Mouse (Mus musculus): ENCODE measurements at regions not wholly inside any gene's neighbourhood (a gene's known extent, or its start where the extent isn't known, plus 50 kb on each side); places are given as distances from the start of the nearest gene placed in this dataset.
A peak's percentile ranks its signal among the peaks of the same experiment; 100 is the strongest.

GRCm38 (mm10) chr13:90310482-90310881 is 221.1 kb upstream of the Xrcc4 start:
- H3K4me1 ChIP-seq (replicated peaks; ENCODE audit: control insufficient read depth, insufficient read depth, low read length): no peaks in the 10 kb centered on the region
- no peak for ATAC-seq (ENCODE audit: low FRiP score)

GRCm38 (mm10) chr13:90300481-90300880 is 211.1 kb upstream of the Xrcc4 start:
- ATAC-seq (ENCODE audit: low FRiP score) (no peak), DNase-seq (ENCODE audit: low spot score) (no peak)
- Histone ChIP-seq H3K9ac (ENCODE audit: low read depth, low read length) (no peak overlapping the region), H3K4me3 (ENCODE audit: low read depth, low read length) (no peak overlapping the region), H3K4me1 (replicated peaks; ENCODE audit: control insufficient read depth, insufficient read depth, low read length) (no peaks in the 10 kb centered on the region), H3K36me3 (ENCODE audit: control insufficient read depth, insufficient read depth, low read length) (no peaks in the 10 kb centered on the region), H3K27me3 (ENCODE audit: control insufficient read depth, insufficient read depth, low read length) (no peaks in the 10 kb centered on the region), H3K9me3 (ENCODE audit: control insufficient read depth, low read length) (no peaks in the 10 kb centered on the region), H3K4me2 (replicated peaks; ENCODE audit: low read depth, low read length) (no peak overlapping the region), H3K27ac (ENCODE audit: low read depth, low read length) (no peak overlapping the region)
- 92% methylated on average over 3 of the region's 3 CpGs for WGBS

More at GRCm38 (mm10) chr13:90310482-90310881, 221.1 kb upstream of the Xrcc4 start:
- Histone ChIP-seq H3K9me3 (ENCODE audit: control insufficient read depth, low read length) (no peaks in the 10 kb centered on the region), H3K27me3 (ENCODE audit: control insufficient read depth, insufficient read depth, low read length) (no peaks in the 10 kb centered on the region), H3K27ac (ENCODE audit: low read depth, low read length) (no peak overlapping the region), H3K36me3 (ENCODE audit: control insufficient read depth, insufficient read depth, low read length) (no peaks in the 10 kb centered on the region), H3K9ac (ENCODE audit: low read depth, low read length) (no peak overlapping the region), H3K4me2 (replicated peaks; ENCODE audit: low read depth, low read length) (no peak overlapping the region), H3K4me3 (ENCODE audit: low read depth, low read length) (no peak overlapping the region)
- DNase-seq (ENCODE audit: low spot score): no peak

GRCm38 (mm10) chr13:90294648-90295007 is 205.2 kb upstream of the Xrcc4 start:
- 83% methylated on average over 5 of the region's 5 CpGs for WGBS
- H3K9ac ChIP-seq (ENCODE audit: low read depth, low read length): no peak overlapping the region
- no peak overlapping the region for H3K4me2 ChIP-seq (replicated peaks; ENCODE audit: low read depth, low read length)
- no peaks in the 10 kb centered on the region for H3K36me3 ChIP-seq (ENCODE audit: control insufficient read depth, insufficient read depth, low read length)
- H3K9me3 ChIP-seq (ENCODE audit: control insufficient read depth, low read length): no peaks in the 10 kb centered on the region
- H3K4me1 ChIP-seq (replicated peaks; ENCODE audit: control insufficient read depth, insufficient read depth, low read length): no peaks in the 10 kb centered on the region
- no peak overlapping the region for H3K27ac ChIP-seq (ENCODE audit: low read depth, low read length)
- H3K4me3 ChIP-seq (ENCODE audit: low read depth, low read length): no peak overlapping the region
- ATAC-seq (ENCODE audit: low FRiP score): no peak
- H3K27me3 ChIP-seq (ENCODE audit: control insufficient read depth, insufficient read depth, low read length): no peaks in the 10 kb centered on the region
- DNase-seq (ENCODE audit: low spot score): no peak

- Histone ChIP-seq H3K36me3 (ENCODE audit: control insufficient read depth, insufficient read depth, low read length) (no peaks in the 10 kb centered on the region), H3K4me2 (replicated peaks; ENCODE audit: low read depth, low read length) (no peak overlapping the region), H3K4me1 (replicated peaks; ENCODE audit: control insufficient read depth, insufficient read depth, low read length) (no peaks in the 10 kb centered on the region), H3K9me3 (ENCODE audit: control insufficient read depth, low read length) (no peaks in the 10 kb centered on the region), H3K27me3 (ENCODE audit: control insufficient read depth, insufficient read depth, low read length) (no peaks in the 10 kb centered on the region), H3K9ac (ENCODE audit: low read depth, low read length) (no peak overlapping the region), H3K27ac (ENCODE audit: low read depth, low read length) (no peak overlapping the region), H3K4me3 (ENCODE audit: low read depth, low read length) (no peak overlapping the region)
- ATAC-seq (ENCODE audit: low FRiP score) (0 out of 2 replicates have a peak, but pooled peaks have one; percentile 17), DNase-seq (ENCODE audit: low spot score) (no peak)
- 68% methylated on average over 10 of the region's 10 CpGs for WGBS
These were observed 204.6 kb upstream of the Xrcc4 start for GRCm38 (mm10) chr13:90293697-90294647.

- Histone ChIP-seq H3K27me3 (ENCODE audit: control insufficient read depth, insufficient read depth, low read length) (no peaks in the 10 kb centered on the region), H3K9me3 (ENCODE audit: control insufficient read depth, low read length) (no peaks in the 10 kb centered on the region), H3K4me2 (replicated peaks; ENCODE audit: low read depth, low read length) (no peak overlapping the region), H3K36me3 (ENCODE audit: control insufficient read depth, insufficient read depth, low read length) (no peaks in the 10 kb centered on the region), H3K27ac (ENCODE audit: low read depth, low read length) (no peak overlapping the region), H3K9ac (ENCODE audit: low read depth, low read length) (no peak overlapping the region), H3K4me1 (replicated peaks; ENCODE audit: control insufficient read depth, insufficient read depth, low read length) (no peaks in the 10 kb centered on the region), H3K4me3 (ENCODE audit: low read depth, low read length) (no peak overlapping the region)
- ATAC-seq (ENCODE audit: low FRiP score) (peak; percentile 57; the same call in 1 of the 2 replicates), DNase-seq (ENCODE audit: low spot score) (no peak)
- 51% methylated on average over 4 of the region's 4 CpGs for WGBS
These were observed 203.5 kb upstream of the Xrcc4 start for GRCm38 (mm10) chr13:90292905-90293304.

GRCm38 (mm10) chr13:90292124-90292523 is 202.7 kb upstream of the Xrcc4 start:
- no peak overlapping the region for H3K4me3 ChIP-seq (ENCODE audit: low read depth, low read length)
- H3K9me3 ChIP-seq (ENCODE audit: control insufficient read depth, low read length): no peaks in the 10 kb centered on the region
- H3K36me3 ChIP-seq (ENCODE audit: control insufficient read depth, insufficient read depth, low read length): no peaks in the 10 kb centered on the region
- DNase-seq (ENCODE audit: low spot score) (no peak), ATAC-seq (ENCODE audit: low FRiP score) (0 out of 2 replicates have a peak, but pooled peaks have one; percentile 30)
- WGBS: 66% methylated on average over 1 of the region's 1 CpGs
- no peak overlapping the region for H3K9ac ChIP-seq (ENCODE audit: low read depth, low read length)
- H3K27ac ChIP-seq (ENCODE audit: low read depth, low read length): no peak overlapping the region
- no peak overlapping the region for H3K4me2 ChIP-seq (replicated peaks; ENCODE audit: low read depth, low read length)
- H3K27me3 ChIP-seq (ENCODE audit: control insufficient read depth, insufficient read depth, low read length): no peaks in the 10 kb centered on the region
- H3K4me1 ChIP-seq (replicated peaks; ENCODE audit: control insufficient read depth, insufficient read depth, low read length): no peaks in the 10 kb centered on the region

GRCm38 (mm10) chr13:90280976-90281375 is 191.6 kb upstream of the Xrcc4 start:
- ATAC-seq (ENCODE audit: low FRiP score) (no peak), DNase-seq (ENCODE audit: low spot score) (no peak)
- Histone ChIP-seq H3K4me1 (replicated peaks; ENCODE audit: control insufficient read depth, insufficient read depth, low read length) (no peaks in the 10 kb centered on the region), H3K27ac (ENCODE audit: low read depth, low read length) (no peak overlapping the region), H3K9ac (ENCODE audit: low read depth, low read length) (no peak overlapping the region), H3K4me3 (ENCODE audit: low read depth, low read length) (no peak overlapping the region), H3K27me3 (ENCODE audit: control insufficient read depth, insufficient read depth, low read length) (no peaks in the 10 kb centered on the region), H3K36me3 (ENCODE audit: control insufficient read depth, insufficient read depth, low read length) (no peaks in the 10 kb centered on the region), H3K4me2 (replicated peaks; ENCODE audit: low read depth, low read length) (no peak overlapping the region), H3K9me3 (ENCODE audit: control insufficient read depth, low read length) (no peaks in the 10 kb centered on the region)

- WGBS: 48% methylated on average over 3 of the region's 3 CpGs
- Histone ChIP-seq H3K27ac (ENCODE audit: low read depth, low read length) (no peak overlapping the region), H3K9ac (ENCODE audit: low read depth, low read length) (no peak overlapping the region), H3K36me3 (ENCODE audit: control insufficient read depth, insufficient read depth, low read length) (no peaks in the 10 kb centered on the region), H3K27me3 (ENCODE audit: control insufficient read depth, insufficient read depth, low read length) (no peaks in the 10 kb centered on the region), H3K4me3 (ENCODE audit: low read depth, low read length) (no peak overlapping the region), H3K4me2 (replicated peaks; ENCODE audit: low read depth, low read length) (no peak overlapping the region), H3K4me1 (replicated peaks; ENCODE audit: control insufficient read depth, insufficient read depth, low read length) (no peaks in the 10 kb centered on the region), H3K9me3 (ENCODE audit: control insufficient read depth, low read length) (no peaks in the 10 kb centered on the region)
- ATAC-seq (ENCODE audit: low FRiP score) (peak; percentile 64), DNase-seq (ENCODE audit: low spot score) (no peak)
These were observed 190.5 kb upstream of the Xrcc4 start for GRCm38 (mm10) chr13:90279786-90280382.

- H3K9ac ChIP-seq (ENCODE audit: low read depth, low read length): no peak overlapping the region
- ATAC-seq (ENCODE audit: low FRiP score) (no peak), DNase-seq (ENCODE audit: low spot score) (no peak)
- no peak overlapping the region for H3K4me3 ChIP-seq (ENCODE audit: low read depth, low read length)
- H3K4me2 ChIP-seq (replicated peaks; ENCODE audit: low read depth, low read length): no peak overlapping the region
- no peaks in the 10 kb centered on the region for H3K36me3 ChIP-seq (ENCODE audit: control insufficient read depth, insufficient read depth, low read length)
- H3K27me3 ChIP-seq (ENCODE audit: control insufficient read depth, insufficient read depth, low read length): no peaks in the 10 kb centered on the region
- no peak overlapping the region for H3K27ac ChIP-seq (ENCODE audit: low read depth, low read length)
- H3K9me3 ChIP-seq (ENCODE audit: control insufficient read depth, low read length): no peaks in the 10 kb centered on the region
- H3K4me1 ChIP-seq (replicated peaks; ENCODE audit: control insufficient read depth, insufficient read depth, low read length): no peaks in the 10 kb centered on the region
These were observed 189.9 kb upstream of the Xrcc4 start for GRCm38 (mm10) chr13:90279355-90279754.
